Mouse (Mus musculus): ENCODE results near the gene Med12l. TPM values are rescaled to one million over a fixed set of nuclear protein-coding genes. Genes with fewer than 3 reads are reported as not detected.

Med12l gene
- polyA plus RNA-seq, 1 experiment from 2014 or later, result 6.2 TPM

DNA sequence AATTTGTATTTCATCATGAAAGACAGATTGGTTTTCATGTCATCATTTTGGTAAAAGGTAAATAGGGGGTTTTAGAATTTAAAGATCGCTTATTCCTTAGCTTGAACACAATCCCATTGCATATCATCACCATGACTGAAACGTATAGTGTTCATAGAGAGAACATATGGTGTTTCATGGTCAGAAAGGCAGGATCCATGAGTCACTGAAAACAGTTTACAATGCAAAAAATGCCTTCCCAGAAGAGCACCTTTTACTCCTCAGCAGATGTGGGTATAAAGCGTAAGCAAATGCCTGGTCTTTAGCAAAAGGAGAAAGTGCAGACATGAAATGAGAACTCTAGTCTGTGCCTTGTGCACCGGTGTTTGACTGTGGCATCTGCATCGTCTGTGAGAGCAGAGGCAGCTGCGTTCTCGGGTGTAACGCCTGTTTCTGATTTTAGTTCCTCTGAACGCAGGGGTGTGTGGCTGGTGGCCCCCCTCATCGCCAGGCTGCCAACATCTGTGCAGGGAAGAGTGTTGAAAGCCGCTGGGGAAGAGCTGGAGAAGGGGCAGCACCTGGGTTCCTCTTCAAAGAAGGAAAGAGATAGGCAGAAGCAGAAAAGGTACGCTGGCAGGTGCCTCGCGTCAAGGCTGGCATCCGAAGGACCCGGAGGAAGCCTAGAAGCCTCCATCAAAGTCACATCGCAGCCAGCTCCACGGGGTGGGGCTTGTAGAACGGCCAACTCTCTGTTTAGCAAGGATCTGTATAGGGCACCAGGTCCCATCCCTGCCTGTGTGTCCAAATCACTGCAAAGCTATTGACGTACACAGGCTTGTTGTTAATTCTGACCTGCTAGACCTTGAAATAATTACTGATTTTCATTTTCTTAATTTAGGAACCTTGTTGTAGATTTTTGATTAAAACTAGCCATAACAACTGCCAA is 252.4 kb downstream of the Med12l start:
- no peak overlapping the region for H3K27ac ChIP-seq (ENCODE audit: low read depth, low read length)
- no peaks in the 10 kb centered on the region for H3K27me3 ChIP-seq (ENCODE audit: control insufficient read depth, insufficient read depth, low read length)
- H3K4me3 ChIP-seq (ENCODE audit: low read depth, low read length), result no peak overlapping the region
- no peak for ATAC-seq (replicated peaks; ENCODE audit: insufficient number of reproducible peaks, low FRiP score, low TSS enrichment)
- WGBS (ENCODE audit: insufficient replicate concordance), result 77% methylated on average over 20 of the region's 20 CpGs
- H3K9me3 ChIP-seq (replicated peaks; ENCODE audit: control insufficient read depth, low read length), result no peaks in the 10 kb centered on the region
- no peak overlapping the region for H3K4me2 ChIP-seq
- H3K9ac ChIP-seq (ENCODE audit: low read depth, low read length), result no peak overlapping the region
- no peaks in the 10 kb centered on the region for H3K36me3 ChIP-seq (ENCODE audit: control insufficient read depth, insufficient read depth, low read length)
- no peaks in the 10 kb centered on the region for H3K4me1 ChIP-seq (ENCODE audit: control insufficient read depth, insufficient read depth, low read length)

DNA sequence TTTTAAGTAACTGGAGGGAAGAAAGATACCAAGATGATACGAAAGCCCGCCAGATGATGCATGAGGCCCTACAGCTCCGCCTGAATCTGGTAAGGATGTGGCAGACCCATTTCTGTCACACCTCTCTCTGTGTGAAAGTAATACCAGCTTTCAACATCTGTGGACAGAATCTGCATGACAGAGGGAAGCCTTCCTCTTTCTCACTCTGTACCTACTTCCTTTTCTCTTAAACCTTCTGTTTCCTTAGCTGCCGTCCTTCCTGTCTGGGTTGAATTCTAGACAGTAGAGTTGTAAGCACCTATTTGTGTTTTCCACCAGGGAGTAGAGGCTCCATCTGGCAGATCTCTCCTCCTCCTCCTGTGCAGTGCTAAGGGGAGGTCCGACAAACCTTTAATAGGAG is 255.1 kb downstream of the Med12l start:
- no peak overlapping the region for H3K4me2 ChIP-seq
- no peaks in the 10 kb centered on the region for H3K4me1 ChIP-seq (ENCODE audit: control insufficient read depth, insufficient read depth, low read length)
- H3K27ac ChIP-seq (ENCODE audit: low read depth, low read length), result no peak overlapping the region
- no peaks in the 10 kb centered on the region for H3K27me3 ChIP-seq (ENCODE audit: control insufficient read depth, insufficient read depth, low read length)
- no peak for ATAC-seq (replicated peaks; ENCODE audit: insufficient number of reproducible peaks, low FRiP score, low TSS enrichment)
- H3K4me3 ChIP-seq (ENCODE audit: low read depth, low read length), result no peak overlapping the region
- H3K9me3 ChIP-seq (replicated peaks; ENCODE audit: control insufficient read depth, low read length), result no peaks in the 10 kb centered on the region
- H3K9ac ChIP-seq (ENCODE audit: low read depth, low read length), result no peak overlapping the region
- H3K36me3 ChIP-seq (ENCODE audit: control insufficient read depth, insufficient read depth, low read length), result no peaks in the 10 kb centered on the region
- WGBS (ENCODE audit: insufficient replicate concordance), result 57% methylated on average over 5 of the region's 5 CpGs

DNA sequence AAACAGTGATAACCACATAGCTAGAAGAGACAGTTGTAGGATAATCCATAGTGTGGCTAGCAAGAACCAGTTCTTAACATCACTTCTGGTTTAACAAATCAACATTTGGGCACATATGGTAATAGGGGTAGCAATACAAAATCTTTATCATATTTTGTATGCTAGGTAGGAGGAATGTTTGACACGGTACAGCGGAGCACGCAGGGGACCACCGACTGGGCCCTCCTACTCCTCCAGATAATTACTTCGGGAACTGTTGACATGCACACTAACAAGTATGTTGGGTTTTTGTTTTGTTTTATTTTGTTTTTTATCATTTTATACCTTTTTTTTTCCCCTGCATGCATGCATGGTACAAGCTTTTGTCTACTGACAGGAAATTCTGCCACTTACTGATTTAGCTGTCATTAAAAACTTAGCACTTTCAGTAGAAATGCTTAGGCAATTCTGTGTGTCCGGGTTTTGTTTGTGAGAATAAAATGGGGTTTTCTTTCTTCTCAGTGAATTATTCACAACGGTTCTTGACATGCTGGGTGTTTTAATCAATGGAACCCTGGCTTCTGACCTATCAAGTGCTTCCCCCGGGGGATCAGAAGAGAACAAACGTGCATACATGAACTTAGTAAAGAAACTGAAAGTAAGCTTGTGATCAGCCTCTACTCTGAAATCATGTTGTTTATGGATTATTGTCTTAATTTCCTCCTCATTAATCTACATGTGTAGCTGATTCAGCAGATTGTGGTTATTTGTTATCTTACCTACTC is 256.3 kb downstream of the Med12l start:
- Histone ChIP-seq H3K9ac (ENCODE audit: low read depth, low read length) (no peak overlapping the region), H3K4me2 (no peak overlapping the region), H3K27ac (ENCODE audit: low read depth, low read length) (no peak overlapping the region), H3K36me3 (ENCODE audit: control insufficient read depth, insufficient read depth, low read length) (no peaks in the 10 kb centered on the region), H3K27me3 (ENCODE audit: control insufficient read depth, insufficient read depth, low read length) (no peaks in the 10 kb centered on the region), H3K4me1 (ENCODE audit: control insufficient read depth, insufficient read depth, low read length) (no peaks in the 10 kb centered on the region), H3K9me3 (replicated peaks; ENCODE audit: control insufficient read depth, low read length) (no peaks in the 10 kb centered on the region), H3K4me3 (ENCODE audit: low read depth, low read length) (no peak overlapping the region)
- WGBS (ENCODE audit: insufficient replicate concordance), result 77% methylated on average over 9 of the region's 9 CpGs
- ATAC-seq (replicated peaks; ENCODE audit: insufficient number of reproducible peaks, low FRiP score, low TSS enrichment), result no peak

GRCm38 (mm10) chr3:59262704-59263103 is 257.1 kb downstream of the Med12l start, which contains the start of gene P2ry12:
P2ry12 (minus strand) TSS chr3:59262871.
- Histone ChIP-seq H3K36me3 (ENCODE audit: control insufficient read depth, insufficient read depth, low read length) (no peaks in the 10 kb centered on the region), H3K27me3 (ENCODE audit: control insufficient read depth, insufficient read depth, low read length) (no peaks in the 10 kb centered on the region), H3K4me2 (no peak within 1 kb of the TSS), H3K9ac (ENCODE audit: low read depth, low read length) (no peak within 1 kb of the TSS), H3K27ac (ENCODE audit: low read depth, low read length) (no peak within 1 kb of the TSS), H3K4me3 (ENCODE audit: low read depth, low read length) (no peak within 1 kb of the TSS), H3K4me1 (ENCODE audit: control insufficient read depth, insufficient read depth, low read length) (no peaks in the 10 kb centered on the region), H3K9me3 (replicated peaks; ENCODE audit: control insufficient read depth, low read length) (no peaks in the 10 kb centered on the region)
- ATAC-seq (replicated peaks; ENCODE audit: insufficient number of reproducible peaks, low FRiP score, low TSS enrichment), result no peak
- WGBS (ENCODE audit: insufficient replicate concordance), result 79% methylated on average over 7 of the region's 7 CpGs

DNA sequence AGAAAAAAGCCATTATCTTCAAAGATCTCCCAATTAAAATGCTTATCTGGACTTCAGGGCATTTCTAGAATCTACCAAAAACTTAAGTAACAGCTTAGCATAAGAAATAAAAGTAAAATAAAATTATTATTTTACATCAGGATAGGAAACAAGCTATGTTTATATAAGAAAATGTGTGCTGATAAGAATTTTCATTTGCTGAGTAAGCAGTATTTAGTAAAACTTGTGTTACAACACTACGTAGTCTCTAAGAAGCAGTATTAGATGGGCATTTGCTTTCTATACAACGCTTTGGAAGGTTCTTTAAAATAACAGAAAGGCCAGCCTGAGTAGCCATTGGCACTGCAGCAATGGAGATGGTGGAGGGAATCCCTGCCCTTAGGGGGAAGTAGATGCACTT is 257.8 kb downstream of the Med12l start:
- no peaks in the 10 kb centered on the region for H3K4me1 ChIP-seq (ENCODE audit: control insufficient read depth, insufficient read depth, low read length)
- no peak overlapping the region for H3K9ac ChIP-seq (ENCODE audit: low read depth, low read length)
- 96% methylated on average over 2 of the region's 2 CpGs for WGBS (ENCODE audit: insufficient replicate concordance)
- no peak overlapping the region for H3K27ac ChIP-seq (ENCODE audit: low read depth, low read length)
- no peak overlapping the region for H3K4me2 ChIP-seq
- H3K4me3 ChIP-seq (ENCODE audit: low read depth, low read length), result no peak overlapping the region
- no peak for ATAC-seq (replicated peaks; ENCODE audit: insufficient number of reproducible peaks, low FRiP score, low TSS enrichment)
- H3K27me3 ChIP-seq (ENCODE audit: control insufficient read depth, insufficient read depth, low read length), result no peaks in the 10 kb centered on the region
- no peaks in the 10 kb centered on the region for H3K36me3 ChIP-seq (ENCODE audit: control insufficient read depth, insufficient read depth, low read length)
- H3K9me3 ChIP-seq (replicated peaks; ENCODE audit: control insufficient read depth, low read length), result no peaks in the 10 kb centered on the region

- Histone ChIP-seq H3K36me3 (ENCODE audit: control insufficient read depth, insufficient read depth, low read length) (no peaks in the 10 kb centered on the region), H3K9me3 (replicated peaks; ENCODE audit: control insufficient read depth, low read length) (no peaks in the 10 kb centered on the region), H3K4me3 (ENCODE audit: low read depth, low read length) (no peak overlapping the region), H3K4me2 (no peak overlapping the region), H3K9ac (ENCODE audit: low read depth, low read length) (no peak overlapping the region), H3K27ac (ENCODE audit: low read depth, low read length) (no peak overlapping the region), H3K27me3 (ENCODE audit: control insufficient read depth, insufficient read depth, low read length) (no peaks in the 10 kb centered on the region), H3K4me1 (ENCODE audit: control insufficient read depth, insufficient read depth, low read length) (no peaks in the 10 kb centered on the region)
- WGBS (ENCODE audit: insufficient replicate concordance), result 73% methylated on average over 3 of the region's 3 CpGs
- no peak for ATAC-seq (replicated peaks; ENCODE audit: insufficient number of reproducible peaks, low FRiP score, low TSS enrichment)
Measured at GRCm38 (mm10) chr3:59263988-59264387, 258.4 kb downstream of the Med12l start.

GRCm38 (mm10) chr3:59270811-59271210 is 265.2 kb downstream of the Med12l start:
- peaks cover 2% of the 10 kb centered on the region; the same call in 1 of the 2 replicates for H3K36me3 ChIP-seq (ENCODE audit: control insufficient read depth, insufficient read depth, low read length)
- H3K27ac ChIP-seq (ENCODE audit: low read depth, low read length), result no peak overlapping the region
- no peak for ATAC-seq (replicated peaks; ENCODE audit: insufficient number of reproducible peaks, low FRiP score, low TSS enrichment)
- H3K27me3 ChIP-seq (ENCODE audit: control insufficient read depth, insufficient read depth, low read length), result no peaks in the 10 kb centered on the region
- no peak overlapping the region for H3K4me2 ChIP-seq
- no peaks in the 10 kb centered on the region for H3K9me3 ChIP-seq (replicated peaks; ENCODE audit: control insufficient read depth, low read length)
- no peaks in the 10 kb centered on the region for H3K4me1 ChIP-seq (ENCODE audit: control insufficient read depth, insufficient read depth, low read length)
- 89% methylated on average over 6 of the region's 6 CpGs for WGBS (ENCODE audit: insufficient replicate concordance)
- no peak overlapping the region for H3K4me3 ChIP-seq (ENCODE audit: low read depth, low read length)
- no peak overlapping the region for H3K9ac ChIP-seq (ENCODE audit: low read depth, low read length)

DNA sequence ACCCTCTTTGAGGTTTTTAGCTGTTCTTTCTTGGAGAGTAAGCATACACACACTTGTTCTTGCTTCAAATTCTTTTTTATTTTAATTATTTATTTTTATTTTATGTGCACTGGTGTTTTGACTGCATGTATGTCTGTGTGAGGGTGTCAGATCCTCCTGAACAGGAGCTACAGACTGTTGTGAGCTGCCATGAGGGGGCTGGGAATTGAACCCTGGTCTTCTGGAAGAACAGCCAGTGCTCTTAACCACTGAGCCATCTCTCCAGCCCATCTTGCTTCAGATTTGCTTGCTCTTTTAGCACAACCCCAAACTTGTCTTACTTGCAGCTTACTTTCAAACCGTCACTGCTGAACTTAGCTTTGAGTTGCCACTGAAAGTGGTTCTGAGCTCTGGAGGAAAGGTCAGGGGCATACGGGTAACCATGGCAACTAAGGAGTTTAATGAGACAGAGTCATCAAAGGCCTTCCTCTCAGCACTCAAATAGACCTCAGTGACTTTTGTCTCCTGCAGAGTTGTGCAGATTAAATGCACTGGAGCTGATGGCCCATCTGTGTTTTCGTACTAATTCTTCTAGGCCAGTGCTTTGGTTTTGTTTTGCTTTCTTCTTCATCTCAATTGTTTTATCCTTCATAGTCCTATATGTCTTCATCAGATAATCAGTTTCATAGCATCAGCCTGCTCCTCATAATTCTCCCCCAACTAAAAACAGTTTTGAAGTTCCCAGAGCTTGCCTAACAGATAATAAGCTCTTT is 272.1 kb downstream of the Med12l start:
- Histone ChIP-seq H3K4me2 (no peak overlapping the region), H3K36me3 (ENCODE audit: control insufficient read depth, insufficient read depth, low read length) (no peaks in the 10 kb centered on the region), H3K27ac (ENCODE audit: low read depth, low read length) (no peak overlapping the region), H3K9me3 (replicated peaks; ENCODE audit: control insufficient read depth, low read length) (no peaks in the 10 kb centered on the region), H3K9ac (ENCODE audit: low read depth, low read length) (no peak overlapping the region), H3K27me3 (ENCODE audit: control insufficient read depth, insufficient read depth, low read length) (no peaks in the 10 kb centered on the region), H3K4me1 (ENCODE audit: control insufficient read depth, insufficient read depth, low read length) (no peaks in the 10 kb centered on the region), H3K4me3 (ENCODE audit: low read depth, low read length) (no peak overlapping the region)
- ATAC-seq (replicated peaks; ENCODE audit: insufficient number of reproducible peaks, low FRiP score, low TSS enrichment), result no peak
- WGBS (ENCODE audit: insufficient replicate concordance), result 65% methylated on average over 3 of the region's 3 CpGs

Measured in heart, embryonic 11.5 days (tissue).